Mouse (Mus musculus) gonadal fat pad, adult 2 months (tissue): Measurements from ENCODE around the gene Tyw1. TPM values are rescaled to one million over a fixed set of nuclear protein-coding genes. Genes with fewer than 3 reads are reported as not detected.

Experiments
- DNase-seq: peaks from one replicate; pipeline ENCODE4 v3.0.0-alpha.2; 2012; ENCODE audit warnings: low read depth
- polyA plus RNA-seq: library from polyadenylated mRNA; depleted of rRNA; stranded (reverse); fragments of >200 nt; gene quantifications from 2 replicates; pipeline ENCODE4 v1.2.3, GENCODE M21; 2012

Gene Tyw1
- polyA plus RNA-seq, 1 experiment, result 15.7 TPM

DNA sequence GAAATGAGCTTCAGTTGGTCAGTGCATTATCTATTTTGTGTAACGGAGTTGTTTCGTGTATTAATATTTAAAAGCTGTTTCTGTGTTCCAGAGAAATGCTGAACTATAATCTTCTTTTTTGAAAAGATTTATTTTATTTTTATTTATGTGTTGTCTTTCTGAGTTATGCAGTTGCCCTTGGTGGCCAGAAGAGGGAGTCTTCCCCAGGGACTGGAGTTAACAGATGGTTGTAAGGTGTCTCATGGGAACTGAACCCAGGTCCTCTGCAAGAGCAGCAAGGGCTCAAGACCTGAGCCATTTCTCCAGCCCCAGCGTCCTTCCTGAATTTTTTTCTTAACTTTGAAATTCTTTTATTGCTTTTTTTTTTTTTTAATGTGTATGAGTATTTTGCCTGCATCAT, 59.5 kb downstream of the Tyw1 start:
- no peak for DNase-seq

DNA sequence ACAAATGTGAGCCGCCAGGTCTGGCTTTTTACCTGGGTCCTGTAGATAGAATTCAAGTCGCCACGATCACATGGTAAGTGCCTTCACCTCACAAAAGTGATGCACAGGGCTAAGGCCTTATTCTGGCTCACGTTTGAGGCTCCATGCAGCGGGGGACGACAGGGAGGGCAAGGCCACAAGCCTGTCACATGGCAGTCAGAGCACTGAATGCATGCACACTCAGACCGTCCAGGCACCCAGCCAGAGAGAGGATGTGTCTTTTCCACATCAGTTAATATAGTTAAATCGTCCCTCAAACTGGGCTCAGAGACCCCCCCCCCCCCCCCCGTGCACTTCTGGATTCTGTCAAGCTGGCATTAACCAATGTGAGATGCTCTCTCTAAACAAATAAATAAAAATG, 60.9 kb downstream of the Tyw1 start:
- no peak for DNase-seq

DNA sequence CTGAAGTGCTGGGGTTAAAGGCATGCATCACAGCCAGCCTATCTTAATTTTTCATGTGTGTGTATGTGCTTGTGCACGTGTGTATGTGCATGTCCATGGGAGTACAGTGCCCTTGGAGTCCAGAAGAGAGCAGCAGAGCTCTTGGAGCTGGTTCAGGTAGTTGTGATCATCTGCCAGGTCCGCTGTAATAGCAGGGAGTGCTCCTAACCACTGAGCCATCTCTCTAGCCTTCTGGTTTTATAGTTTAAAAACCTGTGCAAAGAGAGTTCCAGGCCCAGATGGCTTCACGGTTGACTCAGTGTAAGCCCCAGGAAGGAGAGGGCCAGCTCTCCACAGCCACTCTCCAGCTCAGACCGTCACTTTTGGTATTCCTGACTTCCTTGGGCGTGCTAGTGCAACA, 64.4 kb downstream of the Tyw1 start:
- DNase-seq, result no peak

DNA sequence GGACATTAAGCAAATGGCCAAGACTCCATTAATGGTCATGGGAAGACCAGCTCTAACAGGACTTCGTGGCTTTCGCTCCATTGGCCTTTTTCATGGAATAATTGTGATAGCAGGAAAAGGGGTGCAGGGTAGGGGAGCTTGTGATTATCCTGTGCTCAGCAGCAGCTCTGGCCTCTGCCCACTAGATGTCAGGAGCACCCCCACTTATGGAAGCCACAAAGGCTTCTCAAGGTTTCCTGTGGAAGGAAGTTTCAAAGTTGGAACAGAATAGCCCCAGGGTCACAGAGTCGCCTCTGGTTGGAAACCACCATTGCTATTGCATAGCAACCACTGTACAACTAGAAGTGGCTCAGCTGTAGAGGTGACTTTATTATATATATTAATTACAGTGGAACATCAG, 65.1 kb downstream of the Tyw1 start:
- no peak for DNase-seq

DNA sequence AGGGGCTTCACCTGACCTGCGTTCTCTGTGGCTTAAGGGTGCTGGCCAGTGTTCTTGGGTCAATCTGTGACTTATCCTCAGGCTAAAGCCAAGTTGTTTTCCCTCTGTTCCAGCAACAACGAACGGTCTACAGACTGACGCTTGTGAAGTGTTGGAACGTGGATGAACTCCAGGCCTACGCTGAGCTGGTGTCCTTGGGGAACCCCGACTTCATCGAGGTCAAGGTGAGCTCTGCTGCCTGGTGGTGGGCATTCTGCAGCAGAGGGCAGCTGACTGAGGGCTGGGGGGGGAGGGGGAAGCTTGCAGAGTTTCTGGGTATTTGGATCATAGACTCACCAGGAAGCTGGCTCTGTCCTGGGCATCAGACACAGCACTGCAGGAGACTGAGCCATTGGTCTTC, 70.1 kb downstream of the Tyw1 start:
- no peak for DNase-seq

DNA sequence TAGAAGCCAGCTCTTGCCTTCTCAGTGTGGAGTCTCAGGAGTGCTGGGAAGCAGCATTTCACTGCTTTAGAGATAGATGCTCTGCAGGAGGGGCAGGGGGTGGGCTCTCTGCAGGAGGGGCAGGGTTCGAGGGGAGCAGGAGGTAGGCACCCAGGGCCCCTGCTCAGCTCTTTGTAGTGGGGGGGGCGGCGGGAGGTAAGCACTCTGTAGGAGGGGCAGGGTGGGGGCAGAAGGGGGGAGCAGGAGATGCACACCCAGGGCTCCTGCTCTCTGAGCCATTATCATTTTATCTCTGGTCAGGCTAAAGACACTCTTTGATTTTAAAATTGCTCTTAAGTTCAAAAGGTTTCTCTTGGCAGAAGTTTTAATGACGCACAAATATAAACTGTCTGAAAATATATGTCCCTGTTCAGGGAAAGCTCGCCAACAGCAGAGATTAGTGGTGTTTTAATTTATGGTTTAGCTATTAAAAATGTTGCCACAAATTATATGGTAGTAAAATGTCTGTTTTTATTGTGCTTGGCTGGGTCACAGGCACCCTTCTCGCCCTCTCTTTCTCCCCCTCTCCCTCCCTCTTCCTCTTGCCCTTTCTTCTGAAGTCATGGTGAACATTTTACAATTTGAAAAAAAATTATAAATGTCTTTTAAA, 72.3 kb downstream of the Tyw1 start:
- DNase-seq, result no peak

DNA sequence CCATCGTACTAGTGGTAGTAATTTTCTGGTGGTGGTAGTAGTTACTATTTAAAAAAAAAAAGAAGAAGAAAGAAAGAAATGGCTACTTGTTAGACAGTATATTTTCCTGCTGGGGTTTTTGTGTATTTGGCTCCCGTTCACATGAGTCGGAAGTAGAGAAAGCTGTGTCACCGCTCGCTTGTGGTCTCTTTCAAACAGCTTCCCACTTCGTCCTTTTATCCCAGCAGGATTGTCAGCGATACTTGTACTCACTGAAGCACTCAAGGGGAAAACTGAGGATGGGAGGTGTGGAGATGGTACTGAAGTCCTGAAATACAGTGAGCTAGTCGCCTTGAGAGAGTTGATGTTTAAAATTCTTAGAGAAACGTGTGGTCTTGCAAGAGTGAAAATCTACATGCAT, 72.9 kb downstream of the Tyw1 start:
- DNase-seq, result no peak

DNA sequence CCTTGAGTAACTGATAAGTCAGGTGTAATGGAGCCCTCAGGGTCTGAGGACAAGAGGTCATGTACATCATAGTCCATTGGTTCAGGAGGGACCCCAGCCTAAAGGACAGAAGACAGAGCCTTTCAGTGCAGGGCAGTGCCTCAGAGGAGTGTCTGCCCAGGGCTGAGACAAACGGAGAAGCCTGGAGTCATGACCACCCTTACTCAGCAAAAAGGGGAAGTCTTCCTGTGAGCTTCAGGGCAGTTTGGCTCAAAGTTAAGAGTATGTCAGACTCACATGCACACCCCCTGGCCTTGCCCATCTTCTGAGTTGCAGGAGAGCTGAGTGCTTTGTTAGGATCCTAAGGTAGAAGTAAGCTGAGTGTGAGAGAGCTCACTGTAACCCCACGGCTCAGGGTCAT, 74.5 kb downstream of the Tyw1 start:
- DNase-seq, result no peak

DNA sequence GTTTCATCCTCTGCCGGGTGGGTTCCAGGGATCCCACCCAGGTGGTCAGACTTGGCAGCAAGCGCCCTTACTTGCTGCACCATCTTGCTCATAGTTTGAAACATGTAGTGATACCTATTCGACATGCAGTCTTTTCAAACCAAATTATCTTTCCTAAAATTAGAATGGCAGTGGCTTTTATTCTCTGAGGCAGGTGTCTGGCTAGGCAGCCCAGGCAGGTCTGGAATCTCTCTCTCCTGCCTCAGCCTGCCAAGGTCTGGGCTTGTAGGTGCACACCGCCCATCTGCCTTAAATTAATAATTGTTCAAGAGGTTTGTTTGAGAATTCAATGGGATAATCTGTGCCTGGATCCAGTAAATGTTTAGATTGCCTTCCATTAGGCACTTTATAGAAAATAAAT, 75.4 kb downstream of the Tyw1 start:
- DNase-seq, result no peak

DNA sequence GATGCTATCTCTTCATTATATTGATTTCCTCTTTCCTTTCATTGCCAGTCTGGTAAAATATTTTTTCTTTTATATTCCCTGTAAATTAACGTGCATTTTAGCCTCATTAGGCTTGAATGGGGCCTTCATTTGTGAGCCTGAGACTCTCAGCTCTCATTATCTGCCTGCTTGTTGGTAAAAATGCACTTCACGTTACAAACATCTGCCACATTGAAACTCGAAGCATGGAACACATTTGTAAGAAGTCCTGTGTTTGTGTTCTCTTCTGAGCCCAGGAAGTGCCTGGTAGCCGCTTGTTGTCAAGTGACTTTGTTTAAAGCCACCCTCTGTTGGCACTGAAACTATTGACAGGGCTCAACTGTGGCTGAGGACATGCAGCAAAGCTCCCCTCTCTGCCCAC, 75.8 kb downstream of the Tyw1 start:
- DNase-seq, result no peak

DNA sequence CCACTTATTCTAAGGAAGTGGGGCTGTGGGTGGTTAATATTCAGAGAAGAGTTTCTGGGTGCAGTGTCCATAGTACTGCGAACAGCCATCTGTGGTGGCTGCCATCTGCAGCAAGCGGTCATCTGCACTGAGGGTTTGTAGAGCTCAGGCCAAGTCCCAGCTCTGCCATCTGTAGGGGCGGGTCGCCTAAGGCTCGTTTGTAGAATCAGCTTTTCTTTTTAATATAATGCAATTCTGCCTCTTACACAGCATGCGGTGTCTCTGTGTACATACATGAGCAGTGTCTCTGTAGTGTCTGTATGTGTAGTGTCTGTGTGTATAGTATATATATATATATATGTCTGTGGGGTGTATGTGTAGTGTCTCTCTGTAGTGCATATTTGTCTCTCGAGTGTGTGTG, 78.1 kb downstream of the Tyw1 start:
- DNase-seq, result no peak

DNA sequence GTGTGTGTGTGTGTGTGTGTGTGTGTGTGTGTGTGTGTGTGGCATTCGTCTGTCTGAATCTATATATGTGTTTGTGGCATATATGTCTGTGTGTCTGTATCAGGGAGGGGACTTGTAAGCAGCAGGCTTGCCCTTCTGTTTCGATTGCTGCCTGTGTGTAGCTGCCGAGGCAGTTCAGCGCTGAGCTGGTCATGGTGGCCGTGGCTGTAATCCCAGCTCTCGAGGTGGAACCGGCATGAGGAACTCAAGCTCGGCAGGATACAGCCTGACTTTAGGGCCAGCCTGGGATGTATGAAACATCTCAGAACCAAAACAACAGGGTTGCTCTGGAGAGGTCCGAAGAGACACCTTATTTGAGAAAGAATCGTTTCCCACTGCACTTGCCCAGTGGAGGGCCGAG, 78.6 kb downstream of the Tyw1 start:
- DNase-seq, result no peak

DNA sequence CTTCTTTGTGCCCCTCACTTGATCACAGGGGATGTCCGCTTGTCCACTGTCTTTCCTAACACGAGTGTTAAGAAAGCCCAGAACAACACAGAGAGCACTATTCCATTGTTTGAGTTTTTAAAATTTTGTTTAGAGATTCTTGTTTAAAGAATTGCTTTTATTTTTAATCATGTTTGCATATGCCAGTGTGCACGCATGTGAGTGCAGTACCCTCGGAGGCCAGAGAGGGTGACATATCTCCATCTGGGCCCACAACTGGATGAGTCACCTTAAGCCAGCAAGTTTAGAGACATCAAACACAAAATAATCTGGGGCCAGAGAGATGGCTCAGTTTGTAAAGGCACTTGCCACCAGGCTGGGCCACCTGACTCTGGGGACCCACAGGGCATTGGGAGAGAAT, 80.0 kb downstream of the Tyw1 start:
- no peak for DNase-seq

DNA sequence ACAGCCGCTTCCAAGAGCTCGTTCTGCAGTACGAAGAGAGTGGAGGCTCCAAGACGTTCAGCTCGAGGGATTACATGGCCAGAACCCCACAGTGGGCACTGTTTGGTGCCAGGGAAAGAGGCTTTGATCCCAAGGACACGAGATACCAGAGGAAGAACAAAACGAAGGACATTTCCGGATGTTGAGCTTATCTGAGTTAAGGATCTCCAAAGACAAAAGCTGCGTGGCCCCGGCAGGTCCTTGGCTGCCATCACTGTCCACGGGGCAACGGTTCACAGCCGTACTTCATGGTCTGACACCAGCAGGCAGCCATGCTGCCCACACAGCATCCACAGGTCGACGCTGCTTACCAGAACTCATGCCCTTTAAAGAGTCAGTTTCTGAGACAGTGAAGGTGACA, 85.2 kb downstream of the Tyw1 start:
- no peak for DNase-seq

DNA sequence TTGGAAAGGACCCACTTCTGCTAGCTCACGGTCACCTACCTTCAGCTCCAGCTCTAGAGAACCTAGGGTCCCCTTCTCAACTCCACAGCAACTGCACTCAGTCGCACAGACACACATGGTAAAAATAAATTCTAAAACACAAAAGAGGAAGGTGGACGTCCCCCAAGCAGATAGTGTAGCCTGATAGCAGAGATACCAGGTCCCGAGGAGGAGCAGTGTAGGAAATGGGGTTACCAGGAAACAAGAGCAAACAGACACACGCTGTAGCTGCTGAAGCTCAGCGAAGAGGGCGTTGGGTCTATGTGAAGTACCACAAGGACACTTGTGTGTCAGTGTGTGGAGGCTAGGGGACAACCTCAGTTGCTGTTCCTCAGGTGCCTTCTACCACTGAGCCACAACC, 89.6 kb downstream of the Tyw1 start:
- no peak for DNase-seq

DNA sequence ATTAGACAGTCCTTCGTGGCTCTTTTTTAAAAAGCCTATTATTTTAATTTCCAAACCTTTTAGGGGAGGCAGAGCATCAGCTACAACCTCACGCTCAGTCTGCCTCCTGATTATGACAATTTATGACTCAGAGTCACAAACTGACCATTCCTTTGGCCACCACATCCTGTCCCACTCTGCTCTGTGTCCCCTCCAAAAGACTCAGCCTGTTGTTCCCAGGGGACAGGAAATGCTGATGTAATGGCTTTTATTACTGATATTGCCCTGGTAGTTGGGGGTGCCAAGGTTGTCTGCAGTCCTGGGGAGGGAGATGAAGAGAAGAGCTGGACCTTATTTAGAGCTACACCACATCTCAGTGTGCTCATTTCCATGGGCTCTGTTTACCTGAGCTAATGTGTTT, 90.5 kb downstream of the Tyw1 start:
- no peak for DNase-seq

DNA sequence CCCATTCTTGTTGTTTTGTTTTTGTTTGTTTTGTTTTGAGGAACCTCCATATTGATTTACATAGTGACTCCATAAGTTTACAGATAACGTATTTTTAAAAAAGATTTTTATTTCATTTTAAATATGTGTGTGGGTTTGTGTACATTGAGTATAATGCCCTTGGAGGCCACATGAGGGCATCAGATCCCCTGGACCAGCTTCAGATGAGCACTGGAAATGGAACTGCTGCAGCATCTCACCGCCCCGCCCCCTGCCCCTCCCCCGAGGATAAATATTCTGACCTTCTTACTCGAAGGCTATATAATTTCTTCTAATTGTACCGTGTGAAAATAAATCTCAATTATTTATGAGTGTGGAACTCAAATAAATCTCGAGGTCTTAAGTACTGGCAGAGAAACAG, 99.8 kb downstream of the Tyw1 start:
- no peak for DNase-seq

DNA sequence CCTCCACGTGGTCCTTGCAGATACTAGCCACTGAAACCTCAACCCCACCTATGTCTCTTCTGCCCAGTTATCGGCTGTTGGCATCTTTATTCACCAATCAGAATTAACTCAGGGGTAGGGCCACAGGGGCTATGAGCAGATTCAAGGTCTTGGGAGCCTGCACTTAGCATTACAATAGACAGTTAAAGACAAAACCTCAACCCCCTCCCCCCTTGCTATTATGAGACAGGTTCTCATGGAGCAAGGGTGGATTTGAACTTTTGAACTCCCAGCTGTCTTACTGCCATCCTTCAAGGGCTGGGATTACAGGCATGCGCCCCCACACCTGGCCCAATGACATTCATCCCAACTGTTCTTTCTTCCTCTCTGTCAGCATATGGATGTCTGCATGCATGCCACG, 107.7 kb downstream of the Tyw1 start:
- DNase-seq, result no peak

DNA sequence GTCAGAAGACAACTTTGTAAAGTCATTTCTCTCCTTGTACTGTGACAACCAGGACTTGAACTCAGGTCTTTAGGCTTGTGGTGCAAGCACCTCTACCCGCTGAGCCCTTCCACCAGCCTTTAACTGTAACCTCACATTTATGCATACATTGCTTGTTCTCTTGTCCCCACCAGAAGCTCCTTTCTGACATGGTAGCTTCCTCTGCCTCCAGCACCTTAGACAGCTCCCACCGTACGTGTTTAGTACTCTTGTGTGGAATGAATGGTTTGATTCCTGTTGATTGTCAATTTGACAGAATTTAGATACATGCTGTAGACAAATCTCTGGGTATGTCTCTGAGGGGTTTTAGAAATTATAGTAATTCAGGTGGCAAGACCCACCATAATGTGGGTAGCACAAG, 108.4 kb downstream of the Tyw1 start:
- DNase-seq, result no peak

DNA sequence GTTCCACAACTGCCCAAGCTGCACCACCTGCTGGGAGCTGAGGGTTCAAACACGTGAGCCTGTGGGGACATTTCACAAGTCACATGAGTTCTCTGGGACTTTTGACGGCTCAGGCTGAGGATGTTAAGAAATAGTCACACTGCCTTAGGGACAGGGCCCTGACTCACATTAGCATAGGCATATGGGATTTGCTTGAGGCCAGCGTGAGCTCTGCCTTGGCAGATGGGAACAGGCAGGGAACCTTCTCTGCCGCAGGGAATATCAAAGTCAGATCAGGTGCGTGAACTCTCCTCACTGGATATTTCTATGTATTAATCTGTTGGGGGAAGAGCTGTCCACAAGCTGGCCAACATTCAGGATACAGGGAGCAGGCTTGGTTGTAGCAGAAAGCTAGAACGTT, 112.8 kb downstream of the Tyw1 start:
- no peak for DNase-seq

DNA sequence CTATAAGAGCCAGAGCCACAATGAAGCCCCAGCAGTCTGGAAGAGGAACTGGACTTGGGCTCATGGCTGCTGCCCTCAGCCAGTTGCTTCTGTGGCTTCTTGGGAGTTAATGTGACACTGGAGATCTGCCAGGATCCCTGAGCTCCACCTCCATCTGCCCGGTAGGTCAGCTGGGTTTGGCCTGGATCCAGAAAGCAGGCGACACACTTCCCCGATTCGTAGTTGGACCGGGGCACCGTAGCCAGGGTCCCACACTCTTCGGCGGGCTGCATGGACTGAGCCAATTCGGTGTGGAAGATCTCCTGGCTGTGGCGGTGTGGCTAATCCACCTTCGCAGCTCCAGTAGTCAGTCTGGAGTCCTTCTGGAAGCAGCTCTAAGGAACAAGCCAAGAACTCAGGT, 113.8 kb downstream of the Tyw1 start, which contains the start of gene Caln1:
Caln1 (plus strand) TSS at position 219 of the 400 bp plus-strand sequence.
- no peak for DNase-seq

DNA sequence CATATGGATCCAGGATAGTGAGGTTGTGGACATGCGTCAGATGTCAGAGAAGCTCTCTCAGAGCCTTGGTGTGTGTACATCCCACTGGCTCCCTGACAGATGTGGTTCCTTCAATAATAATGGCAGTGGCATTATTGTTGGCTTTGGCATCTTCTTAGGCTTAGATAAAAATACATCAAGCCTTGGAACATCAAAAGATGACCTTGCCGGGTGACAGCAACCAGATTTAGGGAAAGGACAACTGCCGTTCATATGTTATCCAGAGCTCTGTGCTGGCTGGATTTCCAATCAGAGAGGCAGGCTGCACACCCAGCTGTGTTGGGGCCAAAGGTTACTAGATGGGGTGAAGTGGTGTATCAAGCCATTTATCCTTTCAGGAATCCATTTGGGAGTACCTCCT, 120.0 kb downstream of the Tyw1 start:
- DNase-seq, result no peak

DNA sequence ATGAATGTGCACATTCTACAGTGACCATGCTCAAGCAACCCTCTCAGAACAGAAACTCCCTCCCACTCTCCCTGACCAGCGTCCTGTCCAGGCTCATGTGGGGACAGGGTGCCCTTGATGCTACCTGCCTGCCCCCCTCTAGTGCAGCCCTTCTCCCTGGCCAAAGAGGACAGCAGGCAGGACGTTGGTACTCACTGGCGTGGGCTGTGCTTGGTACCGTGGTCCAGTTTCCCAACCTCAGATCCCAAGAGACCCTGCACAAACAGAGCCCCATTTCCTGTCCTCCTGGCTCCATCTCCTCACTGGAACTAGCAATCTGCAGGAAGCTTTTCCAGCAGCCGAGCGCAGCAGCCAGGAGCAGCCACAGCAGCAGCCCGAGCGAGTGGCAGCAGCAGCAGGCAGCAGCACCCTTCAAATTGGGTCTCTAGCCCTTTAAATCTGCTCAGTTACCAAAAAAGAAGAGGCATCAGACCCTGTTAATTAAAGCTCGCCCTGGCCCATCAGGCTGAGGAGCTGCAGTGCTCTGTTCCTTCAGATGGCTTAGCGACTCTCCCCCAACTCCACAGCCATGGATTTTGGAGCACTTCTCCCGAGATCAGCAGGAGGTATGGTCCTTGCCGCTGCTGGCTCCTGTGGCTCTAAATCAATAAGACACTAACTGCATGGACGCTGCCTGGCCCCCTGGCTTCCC, 128.9 kb downstream of the Tyw1 start, which contains the start of gene A330070K13Rik:
A330070K13Rik (minus strand) TSS at position 410 of the 691 bp plus-strand sequence.
- DNase-seq, result no peak

DNA sequence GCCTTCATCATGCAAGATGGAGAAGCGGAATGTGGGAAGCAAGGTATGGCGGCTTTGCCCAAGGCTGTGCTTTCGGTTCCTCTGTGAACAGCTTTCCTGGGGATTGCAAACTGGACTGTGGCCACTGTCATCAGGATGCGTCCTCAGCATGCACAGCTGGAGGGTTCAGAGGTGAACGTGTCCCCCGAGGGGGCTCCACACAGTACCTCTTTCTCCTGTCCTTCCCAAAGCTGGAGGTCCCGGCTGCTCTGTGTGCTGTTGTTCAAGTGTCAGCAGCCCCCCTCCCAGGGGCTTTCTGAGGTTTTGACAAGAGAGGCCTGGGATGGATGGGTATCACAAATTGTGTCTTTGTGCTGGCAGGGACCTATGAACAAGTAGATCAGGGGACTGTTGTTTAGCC, 131.0 kb downstream of the Tyw1 start:
- no peak for DNase-seq
